Mouse (Mus musculus): ENCODE measurements around the gene Gphn.
"Not testable (repeated sequence)": the region's sequence is repeated elsewhere in the genome, so short reads cannot be mapped to it uniquely, and the experiment has no call there.

The Gphn gene

GRCm38 (mm10) chr12:78356472-78356871 lies 130.3 kb downstream of the Gphn start:
- no peak for DNase-seq (ENCODE audit: low spot score)

- DNase-seq (ENCODE audit: low spot score), result no peak
These were observed 163.1 kb downstream of the Gphn start for GRCm38 (mm10) chr12:78389267-78389666.

- DNase-seq (ENCODE audit: low spot score), result no peak
These were observed 169.1 kb downstream of the Gphn start for GRCm38 (mm10) chr12:78395297-78395696.

GRCm38 (mm10) chr12:78407518-78407917 lies 181.3 kb downstream of the Gphn start:
- DNase-seq (ENCODE audit: low spot score), result not testable (repeated sequence)

- DNase-seq (ENCODE audit: low spot score), result no peak
These were observed 296.0 kb downstream of the Gphn start for GRCm38 (mm10) chr12:78522176-78522575.

GRCm38 (mm10) chr12:78522804-78523394 lies 296.7 kb downstream of the Gphn start:
- no peak for DNase-seq (ENCODE audit: low spot score)

GRCm38 (mm10) chr12:78537590-78537989 lies 311.4 kb downstream of the Gphn start:
- not testable (repeated sequence) for DNase-seq (ENCODE audit: low spot score)

- DNase-seq (ENCODE audit: low spot score), result no peak
These were observed 324.7 kb downstream of the Gphn start for GRCm38 (mm10) chr12:78550913-78551312.

- no peak for DNase-seq (ENCODE audit: low spot score)
These were observed 405.6 kb downstream of the Gphn start for GRCm38 (mm10) chr12:78631816-78632215.

GRCm38 (mm10) chr12:78639466-78639865 lies 413.3 kb downstream of the Gphn start:
- DNase-seq (ENCODE audit: low spot score), result no peak

GRCm38 (mm10) chr12:78640086-78640485 lies 413.9 kb downstream of the Gphn start:
- DNase-seq (ENCODE audit: low spot score), result no peak

GRCm38 (mm10) chr12:78641220-78641619 lies 415.0 kb downstream of the Gphn start:
- no peak for DNase-seq (ENCODE audit: low spot score)

GRCm38 (mm10) chr12:78643691-78644090 lies 417.5 kb downstream of the Gphn start:
- no peak for DNase-seq (ENCODE audit: low spot score)

- DNase-seq (ENCODE audit: low spot score), result no peak
These were observed 419.1 kb downstream of the Gphn start for GRCm38 (mm10) chr12:78645282-78645681.

- no peak for DNase-seq (ENCODE audit: low spot score)
These were observed 433.6 kb downstream of the Gphn start for GRCm38 (mm10) chr12:78659718-78660304.

- DNase-seq (ENCODE audit: low spot score), result no peak
These were observed 452.1 kb downstream of the Gphn start for GRCm38 (mm10) chr12:78678101-78678806.

GRCm38 (mm10) chr12:78678807-78679189 lies 452.6 kb downstream of the Gphn start:
- no peak for DNase-seq (ENCODE audit: low spot score)

GRCm38 (mm10) chr12:78681048-78681447 lies 454.9 kb downstream of the Gphn start:
- DNase-seq (ENCODE audit: low spot score), result no peak

GRCm38 (mm10) chr12:78682279-78682678 lies 456.1 kb downstream of the Gphn start:
- no peak for DNase-seq (ENCODE audit: low spot score)

GRCm38 (mm10) chr12:78685669-78686215 lies 459.6 kb downstream of the Gphn start:
- no peak for DNase-seq (ENCODE audit: low spot score)

- no peak for DNase-seq (ENCODE audit: low spot score)
These were observed 462.7 kb downstream of the Gphn start for GRCm38 (mm10) chr12:78688876-78689275.

GRCm38 (mm10) chr12:78691325-78691724 lies 465.1 kb downstream of the Gphn start, which contains the start of gene Fam71d:
Fam71d (plus strand) TSS chr12:78691535.
- no peak for DNase-seq (ENCODE audit: low spot score)

- DNase-seq (ENCODE audit: low spot score), result no peak
These were observed 467.1 kb downstream of the Gphn start for GRCm38 (mm10) chr12:78693281-78693680.
